Mouse (Mus musculus) forebrain, embryonic 11.5 days (tissue): ENCODE measurements around the gene Fmo1. TPM values are rescaled to one million over a fixed set of nuclear protein-coding genes. Genes with fewer than 3 reads are reported as not detected.

Source experiments
- ATAC-seq: fragments of 200-750 bp; cut with Nextera tagmentation; replicated peaks from 2 replicates; pipeline ENCODE4 v1.8.0; 2017; ENCODE audit warnings: moderate TSS enrichment; ENCODE audit not compliant: low FRiP score
- DNase-seq: peaks from one replicate; pipeline ENCODE4 v3.0.0-alpha.2; 2017; ENCODE audit warnings: low spot score
- H3K27ac ChIP-seq: fragments of 300-500 bp; sonication (generic); 2 replicates; pipeline ENCODE4 v1.5.1; 2014; ENCODE audit warnings: low read depth, low read length
- H3K27me3 ChIP-seq: fragments of 300-500 bp; sonication (generic); 2 replicates; pipeline ENCODE4 v1.6.1; 2014; ENCODE audit warnings: mild to moderate bottlenecking, low read length, mixed read lengths; ENCODE audit not compliant: control insufficient read depth, insufficient read depth
- H3K36me3 ChIP-seq: fragments of 300-500 bp; sonication (generic); 2 replicates; pipeline ENCODE4 v1.6.1; 2014; ENCODE audit warnings: mild to moderate bottlenecking, low read length, moderate library complexity, mixed read lengths; ENCODE audit not compliant: control insufficient read depth, insufficient read depth
- H3K4me1 ChIP-seq: fragments of 300-500 bp; sonication (generic); replicated peaks from 2 replicates; pipeline ENCODE4 v1.6.1; 2014; ENCODE audit warnings: low read length, mixed read lengths; ENCODE audit not compliant: control insufficient read depth, insufficient read depth
- H3K4me2 ChIP-seq: fragments of 300-500 bp; sonication (generic); 2 replicates; pipeline ENCODE4 v1.6.1; 2014; ENCODE audit warnings: low read depth, mild to moderate bottlenecking, low read length, moderate library complexity, mixed read lengths; ENCODE audit not compliant: severe bottlenecking
- H3K4me3 ChIP-seq: fragments of 300-500 bp; sonication (generic); 2 replicates; pipeline ENCODE4 v1.5.1; 2014; ENCODE audit warnings: low read depth, low read length
- H3K9ac ChIP-seq: fragments of 300-500 bp; sonication (generic); 2 replicates; pipeline ENCODE4 v1.6.1; 2014; ENCODE audit warnings: low read length
- H3K9me3 ChIP-seq: fragments of 300-500 bp; sonication (generic); 2 replicates; pipeline ENCODE4 v1.6.1; 2016; ENCODE audit warnings: low read length, mixed read lengths; ENCODE audit not compliant: control insufficient read depth
- WGBS: fragments of 180-500 bp; shearing (Covaris S2); extraction: QIAGEN DNeasy Blood & Tissue Kit; methylation state at CpG from one replicate; pipeline ENCODE4 v1.1.7; 2014; 5-methylcytosine and 5-hydroxymethylcytosine counted together
- polyA plus RNA-seq: library from polyadenylated mRNA; unstranded; fragments of >200 nt; fragmentation: Nextera tagmentation; extraction: Ambion mirVana; gene quantifications from 2 replicates; pipeline ENCODE4 v1.2.1, GENCODE M21; 2014

Fmo1 gene
- polyA plus RNA-seq, 1 experiment from 2014 or later = 15.3 TPM

- peaks cover 7% of the 10 kb centered on the region; the same call in 1 of the 2 replicates for H3K4me1 ChIP-seq
- no peak overlapping the region for H3K4me3 ChIP-seq
- H3K27ac ChIP-seq = peak overlapping the region; percentile 57
- ATAC-seq = peak; percentile 97
- H3K9me3 ChIP-seq = no peaks in the 10 kb centered on the region
- no peaks in the 10 kb centered on the region; the same call in 1 of the 2 replicates for H3K27me3 ChIP-seq
- no peaks in the 10 kb centered on the region for H3K36me3 ChIP-seq
- H3K9ac ChIP-seq = no peak overlapping the region
- H3K4me2 ChIP-seq = peak overlapping the region; percentile 12; the same call in 1 of the 2 replicates
- DNase-seq = peak; percentile 80
- WGBS = 1% methylated on average over 5 of the region's 5 CpGs
Observed at GRCm38 (mm10) chr1:162831838-162832573, 34.4 kb downstream of the Fmo1 start.

GRCm38 (mm10) chr1:162819280-162819679 lies 47.1 kb downstream of the Fmo1 start:
- H3K4me2 ChIP-seq = no peak overlapping the region
- H3K4me1 ChIP-seq = no peaks in the 10 kb centered on the region
- no peak overlapping the region for H3K9ac ChIP-seq
- H3K9me3 ChIP-seq = no peaks in the 10 kb centered on the region
- no peak overlapping the region for H3K27ac ChIP-seq
- H3K27me3 ChIP-seq = no peaks in the 10 kb centered on the region
- no peak for ATAC-seq
- WGBS = 94% methylated on average over 5 of the region's 5 CpGs
- H3K4me3 ChIP-seq = no peak overlapping the region
- H3K36me3 ChIP-seq = no peaks in the 10 kb centered on the region
- no peak for DNase-seq

DNA sequence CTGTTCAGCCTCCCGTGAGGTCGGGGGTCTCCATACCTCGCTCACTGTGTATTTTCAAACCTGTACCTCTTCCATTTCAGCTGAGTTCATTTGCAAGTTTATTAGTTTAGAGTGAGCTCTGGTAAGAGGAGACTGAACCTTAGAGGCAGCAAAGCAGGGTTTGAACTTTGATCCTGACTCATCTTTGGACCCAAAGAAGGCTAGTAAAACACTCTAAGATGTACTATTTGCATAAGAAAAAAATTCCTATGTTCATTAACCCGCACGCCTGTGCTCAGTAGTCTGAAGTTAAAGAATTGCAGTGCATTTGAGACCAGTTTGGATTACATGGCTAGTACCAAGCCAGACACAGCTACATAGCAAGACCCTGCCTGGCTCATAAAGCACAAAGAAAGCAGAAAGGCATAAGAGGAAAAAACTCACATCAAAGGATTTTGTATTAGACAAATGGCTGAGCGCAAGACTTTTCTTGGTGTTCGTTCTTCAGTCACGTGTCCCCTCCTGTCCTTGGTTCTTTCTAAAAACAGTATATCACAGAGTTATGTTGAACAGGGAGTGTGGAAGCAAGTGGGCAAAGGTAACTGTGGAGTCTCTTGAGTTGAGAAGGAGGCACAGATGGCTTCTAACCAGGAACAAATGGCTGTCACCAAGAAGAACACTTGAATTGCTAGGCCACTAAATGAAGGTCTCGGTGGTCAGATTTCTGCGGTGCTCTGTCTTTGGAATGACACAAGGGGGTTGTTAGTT lies 50.9 kb downstream of the Fmo1 start:
- no peak overlapping the region for H3K4me2 ChIP-seq
- WGBS = 80% methylated on average over 10 of the region's 10 CpGs
- no peak overlapping the region for H3K4me3 ChIP-seq
- H3K27ac ChIP-seq = no peak overlapping the region
- no peak for ATAC-seq
- no peak overlapping the region for H3K9ac ChIP-seq
- H3K9me3 ChIP-seq = no peaks in the 10 kb centered on the region
- H3K36me3 ChIP-seq = no peaks in the 10 kb centered on the region
- no peaks in the 10 kb centered on the region for H3K27me3 ChIP-seq
- DNase-seq = no peak
- H3K4me1 ChIP-seq = no peaks in the 10 kb centered on the region

GRCm38 (mm10) chr1:162814932-162815331 lies 51.5 kb downstream of the Fmo1 start:
- no peak overlapping the region for H3K4me2 ChIP-seq
- H3K9ac ChIP-seq = no peak overlapping the region
- H3K9me3 ChIP-seq = no peaks in the 10 kb centered on the region
- ATAC-seq (no peak), DNase-seq (no peak)
- no peaks in the 10 kb centered on the region for H3K4me1 ChIP-seq
- H3K27ac ChIP-seq = no peak overlapping the region
- H3K36me3 ChIP-seq = no peaks in the 10 kb centered on the region
- 79% methylated on average over 4 of the region's 4 CpGs for WGBS
- no peaks in the 10 kb centered on the region for H3K27me3 ChIP-seq
- H3K4me3 ChIP-seq = no peak overlapping the region

GRCm38 (mm10) chr1:162813836-162814156 lies 52.6 kb downstream of the Fmo1 start, which contains the start of gene Fmo4:
Gene Fmo4 (minus strand): TSS chr1:162813972.
- Histone ChIP-seq H3K4me1 (no peaks in the 10 kb centered on the region), H3K27ac (no peak within 1 kb of the TSS), H3K36me3 (no peaks in the 10 kb centered on the region), H3K9ac (no peak within 1 kb of the TSS), H3K4me2 (no peak within 1 kb of the TSS), H3K27me3 (no peaks in the 10 kb centered on the region), H3K9me3 (no peaks in the 10 kb centered on the region), H3K4me3 (no peak within 1 kb of the TSS)
- DNase-seq (no peak), ATAC-seq (no peak)
- WGBS = 44% methylated on average over 8 of the region's 8 CpGs

- WGBS = 93% methylated on average over 9 of the region's 9 CpGs
- Histone ChIP-seq H3K27me3 (no peaks in the 10 kb centered on the region), H3K27ac (no peak overlapping the region), H3K9ac (no peak overlapping the region), H3K36me3 (no peaks in the 10 kb centered on the region), H3K4me1 (no peaks in the 10 kb centered on the region), H3K9me3 (no peaks in the 10 kb centered on the region), H3K4me3 (no peak overlapping the region), H3K4me2 (no peak overlapping the region)
- DNase-seq (no peak), ATAC-seq (no peak)
Observed at GRCm38 (mm10) chr1:162813143-162813835, 53.1 kb downstream of the Fmo1 start.

GRCm38 (mm10) chr1:162808541-162808940 lies 57.9 kb downstream of the Fmo1 start:
- no peak overlapping the region for H3K9ac ChIP-seq
- H3K27ac ChIP-seq = no peak overlapping the region
- WGBS = 81% methylated on average over 3 of the region's 3 CpGs
- no peak overlapping the region for H3K4me2 ChIP-seq
- no peaks in the 10 kb centered on the region; the same call in 1 of the 2 replicates for H3K36me3 ChIP-seq
- no peak for ATAC-seq
- DNase-seq = no peak
- no peaks in the 10 kb centered on the region for H3K4me1 ChIP-seq
- no peaks in the 10 kb centered on the region for H3K9me3 ChIP-seq
- no peaks in the 10 kb centered on the region for H3K27me3 ChIP-seq
- no peak overlapping the region for H3K4me3 ChIP-seq

DNA sequence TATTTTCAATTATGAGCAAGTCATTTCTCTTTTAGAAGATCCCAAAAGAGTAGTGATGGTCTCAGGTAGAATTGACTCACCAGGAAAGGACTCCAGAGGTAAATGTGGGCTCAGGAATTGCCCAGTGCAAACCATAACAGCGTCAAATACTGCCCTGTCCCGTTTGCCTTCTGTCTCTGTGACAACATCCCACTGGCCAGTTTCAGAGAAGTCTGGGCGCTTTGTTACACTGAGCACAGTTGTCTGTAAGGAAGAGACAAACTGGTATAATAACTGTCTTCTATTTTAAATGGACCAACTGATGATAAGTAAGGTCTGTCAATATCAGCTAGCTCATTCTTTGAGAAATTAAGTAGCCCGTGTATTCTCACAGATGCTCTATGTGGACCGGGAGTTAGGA lies 59.0 kb downstream of the Fmo1 start:
- Histone ChIP-seq H3K27me3 (no peaks in the 10 kb centered on the region), H3K9ac (no peak overlapping the region)
- no peak for ATAC-seq

More for the DNA sequence above, 59.0 kb downstream of the Fmo1 start:
- no peak overlapping the region for H3K4me3 ChIP-seq
- no peak overlapping the region for H3K4me2 ChIP-seq
- no peak for DNase-seq
- 93% methylated on average over 5 of the region's 5 CpGs for WGBS
- H3K27ac ChIP-seq = no peak overlapping the region
- no peaks in the 10 kb centered on the region; the same call in 1 of the 2 replicates for H3K36me3 ChIP-seq
- no peaks in the 10 kb centered on the region for H3K4me1 ChIP-seq
- H3K9me3 ChIP-seq = no peaks in the 10 kb centered on the region
